Mouse (Mus musculus) embryonic facial prominence, embryonic 15.5 days (tissue): ENCODE results near the gene Ncmap. TPM values are rescaled to one million over a fixed set of nuclear protein-coding genes. Genes with fewer than 3 reads are reported as not detected.

Source experiments
- ATAC-seq: fragments of 200-750 bp; cut with Nextera tagmentation; 2 replicates; pipeline ENCODE4 v1.8.0; 2017; ENCODE audit warnings: low read depth, moderate TSS enrichment; ENCODE audit not compliant: insufficient number of reproducible peaks, low FRiP score, low TSS enrichment
- H3K27ac ChIP-seq: fragments of 300-500 bp; sonication (generic); replicated peaks from 2 replicates; pipeline ENCODE4 v1.5.1; 2015; ENCODE audit warnings: mild to moderate bottlenecking, inconsistent platforms
- H3K27me3 ChIP-seq: fragments of 300-500 bp; sonication (generic); 2 replicates; pipeline ENCODE4 v1.6.1; 2015; ENCODE audit warnings: inconsistent platforms
- H3K36me3 ChIP-seq: fragments of 300-500 bp; sonication (generic); 2 replicates; pipeline ENCODE4 v1.6.1; 2015; ENCODE audit warnings: mild to moderate bottlenecking, inconsistent platforms
- H3K4me1 ChIP-seq: fragments of 300-500 bp; sonication (generic); 2 replicates; pipeline ENCODE4 v1.6.1; 2015; ENCODE audit warnings: inconsistent platforms
- H3K4me2 ChIP-seq: fragments of 300-500 bp; sonication (generic); replicated peaks from 2 replicates; pipeline ENCODE4 v1.6.1; 2015; ENCODE audit warnings: mild to moderate bottlenecking, inconsistent platforms
- H3K4me3 ChIP-seq: fragments of 300-500 bp; sonication (generic); replicated peaks from 2 replicates; pipeline ENCODE4 v1.5.1; 2015; ENCODE audit warnings: mild to moderate bottlenecking, inconsistent platforms
- H3K9ac ChIP-seq: fragments of 300-500 bp; sonication (generic); 2 replicates; pipeline ENCODE4 v1.6.1; 2015; ENCODE audit warnings: inconsistent platforms
- H3K9me3 ChIP-seq: fragments of 300-500 bp; sonication (generic); replicated peaks from 2 replicates; pipeline ENCODE4 v1.6.1; 2016; ENCODE audit warnings: inconsistent platforms
- whole genome bisulfite sequencing: fragments of 180-500 bp; shearing (Covaris S2); methylation state at CpG from one replicate; pipeline ENCODE4 v1.1.7; 2015; 5-methylcytosine and 5-hydroxymethylcytosine counted together
- microRNA counts: library from miRNA; unstranded; fragments of <30 nt; microRNA quantifications from one replicate; lab custom pipeline; 2016
- microRNA-seq: library from miRNA; unstranded; fragments of <30 nt; microRNA quantifications from one replicate; pipeline ENCODE4, GENCODE M21; 2016; ENCODE audit warnings: borderline number of aligned reads
- polyA plus RNA-seq: library from polyadenylated mRNA; unstranded; fragments of >200 nt; fragmentation: Nextera tagmentation; extraction: Ambion mirVana; gene quantifications from 2 replicates; pipeline ENCODE4 v1.2.1, GENCODE M21; 2015

The Ncmap gene
- polyA plus RNA-seq, 1 experiment from 2014 or later, result 7.3 TPM

GRCm38 (mm10) chr4:135352326-135353065, 45.5 kb downstream of the Ncmap start:
- no peaks in the 10 kb centered on the region for H3K27me3 ChIP-seq
- peaks cover 8% of the 10 kb centered on the region; the same call in 1 of the 2 replicates for H3K36me3 ChIP-seq
- peak overlapping the region; percentile 98 for H3K4me3 ChIP-seq
- peaks cover 21% of the 10 kb centered on the region for H3K4me1 ChIP-seq
- WGBS, result under 1% methylated on average over 66 of the region's 67 CpGs
- H3K4me2 ChIP-seq, result peak overlapping the region; percentile 77
- peak overlapping the region; percentile 99 for H3K27ac ChIP-seq
- ATAC-seq, result peak; percentile 37; the same call in 1 of the 2 replicates
- H3K9ac ChIP-seq, result peak overlapping the region; percentile 94
- no peaks in the 10 kb centered on the region for H3K9me3 ChIP-seq

DNA sequence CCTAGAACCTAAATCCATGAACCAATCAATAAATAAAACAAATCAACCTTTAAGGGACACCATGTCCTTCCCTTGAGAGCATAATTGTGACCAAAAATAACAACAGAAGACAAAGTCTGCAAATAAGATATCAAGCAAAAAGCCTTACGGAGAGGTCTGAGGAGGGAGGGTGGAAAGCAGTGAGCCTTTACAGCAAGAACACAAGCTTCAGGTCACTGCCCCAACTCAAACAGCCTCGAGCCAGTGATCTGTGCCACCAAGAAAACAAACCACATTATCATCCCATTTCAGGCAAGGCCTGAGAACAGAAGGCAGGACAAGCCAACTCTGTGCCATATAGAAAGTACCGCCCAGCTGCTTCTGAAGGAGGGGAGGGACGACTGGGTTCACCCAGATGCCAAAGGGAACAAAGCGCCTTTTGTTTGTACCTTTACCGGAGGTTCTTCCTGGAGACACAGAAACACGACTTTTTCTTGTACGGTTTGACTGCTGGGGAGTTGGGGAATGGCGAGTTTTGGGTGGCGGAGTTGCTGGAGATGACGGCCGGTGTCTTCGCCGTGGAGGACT, 60.6 kb downstream of the Ncmap start:
- Histone ChIP-seq H3K27me3 (no peaks in the 10 kb centered on the region), H3K36me3 (peaks cover 94% of the 10 kb centered on the region), H3K4me3 (no peak overlapping the region), H3K4me1 (no peaks in the 10 kb centered on the region), H3K27ac (no peak overlapping the region), H3K9ac (no peak overlapping the region), H3K4me2 (no peak overlapping the region), H3K9me3 (no peaks in the 10 kb centered on the region)
- 62% methylated on average over 14 of the region's 14 CpGs for WGBS
- no peak for ATAC-seq

DNA sequence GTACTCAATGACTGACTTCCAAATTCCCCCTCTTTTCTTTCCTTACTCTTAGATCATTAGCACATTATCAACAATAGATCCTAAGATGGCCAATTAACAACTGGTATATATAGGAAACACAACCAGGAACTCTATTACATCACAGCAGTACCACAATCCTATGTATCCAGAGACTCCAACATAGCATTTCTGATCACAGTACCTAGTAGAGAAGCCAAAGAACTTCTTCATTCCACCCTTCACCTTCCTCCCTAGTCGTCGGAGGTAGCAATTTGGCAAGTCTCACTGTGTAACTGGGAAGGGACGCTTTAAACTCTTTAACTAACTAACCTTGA, 62.0 kb downstream of the Ncmap start:
- Histone ChIP-seq H3K27ac (no peak overlapping the region), H3K4me3 (no peak overlapping the region), H3K9ac (no peak overlapping the region), H3K27me3 (no peaks in the 10 kb centered on the region), H3K36me3 (peaks cover 94% of the 10 kb centered on the region), H3K4me2 (no peak overlapping the region), H3K9me3 (no peaks in the 10 kb centered on the region), H3K4me1 (no peaks in the 10 kb centered on the region)
- WGBS, result 86% methylated on average over 3 of the region's 3 CpGs
- no peak for ATAC-seq

DNA sequence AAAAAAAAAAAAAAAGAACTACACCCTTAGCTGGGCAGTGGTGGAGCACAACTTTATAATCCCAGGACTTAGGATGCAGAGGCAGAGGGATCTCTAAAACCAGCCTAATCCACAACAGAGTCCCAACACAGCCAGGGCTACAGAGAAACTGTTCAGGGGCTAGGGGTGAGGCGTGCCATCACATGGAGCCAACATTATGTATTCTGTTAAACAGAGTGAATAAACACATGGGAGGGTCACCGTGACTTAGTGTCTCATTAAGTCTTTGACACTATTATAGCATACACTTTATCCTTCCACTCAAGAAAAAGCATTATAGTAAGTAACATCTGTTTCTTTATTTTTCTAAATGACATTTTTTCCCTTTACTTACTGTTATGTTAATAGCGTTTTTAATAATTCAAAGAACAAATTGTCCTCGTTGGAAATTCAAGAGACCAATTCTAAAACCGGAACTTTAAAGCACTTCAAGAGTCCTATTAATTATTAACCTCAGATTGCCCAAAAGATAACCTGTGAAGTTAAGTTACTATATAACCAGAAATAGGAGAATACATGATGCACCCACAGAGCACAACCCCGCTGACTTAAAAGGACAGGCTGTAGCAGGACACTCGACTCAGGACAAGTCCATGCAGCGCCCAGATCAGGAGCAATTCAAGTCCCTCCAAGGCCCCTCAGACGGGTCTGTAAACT, 62.6 kb downstream of the Ncmap start:
- WGBS, result 88% methylated on average over 9 of the region's 9 CpGs
- Histone ChIP-seq H3K36me3 (peaks cover 92% of the 10 kb centered on the region), H3K9ac (no peak overlapping the region), H3K4me1 (no peaks in the 10 kb centered on the region), H3K27ac (no peak overlapping the region), H3K4me2 (no peak overlapping the region), H3K27me3 (no peaks in the 10 kb centered on the region), H3K4me3 (no peak overlapping the region), H3K9me3 (no peaks in the 10 kb centered on the region)
- no peak for ATAC-seq

DNA sequence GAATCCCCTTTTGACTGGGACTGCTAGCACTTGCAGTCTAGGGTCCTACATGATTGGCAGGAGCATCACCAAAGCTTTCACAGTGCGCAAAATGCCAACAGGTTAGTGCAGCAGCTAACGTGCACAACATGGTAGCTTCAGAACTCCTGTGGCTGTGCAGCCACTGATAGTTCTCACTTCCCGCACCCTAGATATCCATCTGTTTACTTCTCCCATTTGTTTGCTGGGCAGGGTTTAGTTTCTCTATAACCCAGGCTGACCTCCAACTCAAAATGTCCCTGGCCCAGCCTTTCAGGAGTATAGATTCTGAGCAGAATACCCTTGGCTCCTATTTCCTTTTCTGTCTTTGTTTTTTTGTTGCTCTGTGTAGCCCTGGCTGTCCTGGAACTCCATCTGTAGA, 71.6 kb downstream of the Ncmap start:
- H3K4me3 ChIP-seq, result no peak overlapping the region
- H3K27me3 ChIP-seq, result no peaks in the 10 kb centered on the region
- H3K27ac ChIP-seq, result no peak overlapping the region
- no peak overlapping the region for H3K9ac ChIP-seq
- H3K4me2 ChIP-seq, result no peak overlapping the region
- WGBS, result 87% methylated on average over 3 of the region's 3 CpGs
- H3K9me3 ChIP-seq, result no peaks in the 10 kb centered on the region
- no peaks in the 10 kb centered on the region for H3K4me1 ChIP-seq
- ATAC-seq, result no peak
- peaks cover 88% of the 10 kb centered on the region for H3K36me3 ChIP-seq

- Histone ChIP-seq H3K9ac (no peak overlapping the region), H3K9me3 (no peaks in the 10 kb centered on the region), H3K4me1 (no peaks in the 10 kb centered on the region), H3K4me2 (no peak overlapping the region), H3K27me3 (no peaks in the 10 kb centered on the region), H3K36me3 (peaks cover 88% of the 10 kb centered on the region), H3K27ac (no peak overlapping the region), H3K4me3 (no peak overlapping the region)
- no peak for ATAC-seq
These were observed 72.0 kb downstream of the Ncmap start for GRCm38 (mm10) chr4:135326046-135326445.

DNA sequence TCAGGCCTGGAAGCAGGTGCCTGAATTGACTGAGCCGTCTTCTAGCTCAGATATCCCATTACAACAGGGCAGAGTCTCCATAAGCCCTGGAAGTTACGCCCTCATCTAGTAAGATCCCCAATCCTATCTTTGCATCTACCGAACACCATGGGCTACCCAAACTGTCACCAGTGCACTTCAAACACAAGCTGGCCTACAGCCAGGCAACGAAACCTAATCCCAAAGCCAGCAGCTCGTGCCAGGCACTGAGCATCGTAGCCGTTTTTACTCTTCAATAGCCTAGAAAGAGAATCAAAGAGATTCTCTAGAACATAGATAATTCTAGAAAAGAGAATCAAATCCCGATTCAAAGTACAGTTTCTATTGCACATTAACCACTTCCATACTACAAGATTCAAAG, 75.0 kb downstream of the Ncmap start:
- H3K27me3 ChIP-seq, result no peaks in the 10 kb centered on the region
- 67% methylated on average over 8 of the region's 8 CpGs for WGBS
- H3K9ac ChIP-seq, result no peak overlapping the region
- H3K4me2 ChIP-seq, result no peak overlapping the region
- no peaks in the 10 kb centered on the region for H3K9me3 ChIP-seq
- H3K4me1 ChIP-seq, result no peaks in the 10 kb centered on the region
- H3K27ac ChIP-seq, result no peak overlapping the region
- no peak overlapping the region for H3K4me3 ChIP-seq
- peaks cover 89% of the 10 kb centered on the region for H3K36me3 ChIP-seq
- ATAC-seq, result no peak

MicroRNA genes within 50 kb of the gene (microRNA counts, 519-probe panel; counts per million panel counts)
- 1,375 counts per million, percentile 8 among the panel's probes with 10 or more counts for microRNA mmu-miR-700 (lab: Ali Mortazavi, UCI)

Small RNA genes within 50 kb of the gene (microRNA-seq; reads per million reads assigned to microRNA genes)
- 200 reads per million, percentile 62 among the genes with 10 or more reads in this experiment for gene Mir700

Other genes with a start within 250 kb of the Ncmap start
- 111 and 113 TPM in 2 replicates for gene Clic4, start 125.4 kb downstream of the Ncmap start, polyA plus RNA-seq
- 202 and 213 TPM in 2 replicates for gene Srrm1, start 44.9 kb downstream of the Ncmap start, polyA plus RNA-seq
- 16.3 and 20.1 TPM in 2 replicates for gene Rcan3, start 35.6 kb upstream of the Ncmap start, polyA plus RNA-seq
- gene Stpg1, start 96.6 kb upstream of the Ncmap start, polyA plus RNA-seq, result 0.87 and 1.9 TPM in 2 replicates
- 2.5 and 2.9 TPM in 2 replicates for gene Nipal3, start 96.8 kb upstream of the Ncmap start, polyA plus RNA-seq
- gene Grhl3, start 175.4 kb upstream of the Ncmap start, polyA plus RNA-seq, result 26.8 and 35.5 TPM in 2 replicates